Mouse (Mus musculus) kidney, adult 18-20 months (tissue): ENCODE data around the gene Med13l.

Source experiments
- DNase-seq: peaks from one replicate; pipeline ENCODE4 v3.0.0; 2021

Gene Med13l

DNA sequence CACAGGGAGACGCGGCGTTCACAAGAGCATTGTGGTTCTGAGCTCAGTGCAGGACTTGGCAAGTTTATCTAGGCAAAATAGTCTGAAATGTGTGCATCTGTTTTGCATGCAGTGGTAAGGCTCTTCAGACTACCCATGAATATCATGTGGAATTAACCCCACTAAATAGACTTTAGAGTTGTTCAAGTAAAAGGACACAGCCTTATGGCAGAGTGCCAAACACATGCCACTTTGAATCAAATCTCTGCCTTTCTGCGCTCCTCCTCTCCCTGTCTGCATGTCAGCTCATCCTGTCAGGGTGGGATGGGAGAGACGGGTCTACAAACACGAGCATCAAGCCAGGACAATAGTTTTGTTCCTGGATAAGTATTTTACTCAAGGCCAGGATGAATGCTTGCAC is 145.5 kb downstream of the Med13l start:
- no peak for DNase-seq

DNA sequence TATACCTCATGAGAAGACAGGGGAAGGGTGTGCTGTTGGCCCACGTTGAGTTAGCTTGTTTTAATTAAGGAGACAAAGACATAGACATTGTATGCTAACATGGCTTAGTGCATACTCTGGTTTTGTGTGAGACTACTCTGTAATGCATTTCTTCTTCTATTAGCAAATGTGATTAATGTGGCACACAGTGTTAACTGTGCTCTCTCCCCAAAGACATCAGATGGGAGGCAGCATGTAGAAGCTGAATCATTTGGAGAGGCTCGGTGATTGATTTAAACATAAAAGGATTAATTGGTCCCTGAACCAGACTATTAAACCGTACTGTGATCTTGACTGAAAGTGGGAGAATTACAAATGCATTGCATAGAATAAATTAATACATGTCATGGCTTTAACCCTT is 145.9 kb downstream of the Med13l start:
- DNase-seq: no peak

DNA sequence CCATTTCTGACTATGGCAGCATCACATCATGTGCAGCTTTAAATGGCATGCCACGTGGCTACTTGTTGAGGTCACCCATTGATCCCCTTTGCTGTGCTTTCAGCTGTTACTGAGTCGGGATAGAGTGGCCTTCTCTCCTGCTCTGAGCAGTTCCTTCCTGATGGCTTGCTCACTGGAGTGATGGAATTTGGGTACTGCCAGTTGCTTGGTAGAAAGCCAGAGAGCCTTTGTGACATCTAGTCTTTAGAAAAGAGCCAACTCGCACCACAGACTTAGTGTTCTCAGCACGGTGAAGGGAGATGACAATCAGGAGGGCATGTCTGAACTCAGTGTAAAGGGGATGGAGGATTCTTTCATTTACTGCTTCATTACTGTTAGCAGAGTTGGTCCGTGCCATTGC is 147.0 kb downstream of the Med13l start:
- no peak for DNase-seq

DNA sequence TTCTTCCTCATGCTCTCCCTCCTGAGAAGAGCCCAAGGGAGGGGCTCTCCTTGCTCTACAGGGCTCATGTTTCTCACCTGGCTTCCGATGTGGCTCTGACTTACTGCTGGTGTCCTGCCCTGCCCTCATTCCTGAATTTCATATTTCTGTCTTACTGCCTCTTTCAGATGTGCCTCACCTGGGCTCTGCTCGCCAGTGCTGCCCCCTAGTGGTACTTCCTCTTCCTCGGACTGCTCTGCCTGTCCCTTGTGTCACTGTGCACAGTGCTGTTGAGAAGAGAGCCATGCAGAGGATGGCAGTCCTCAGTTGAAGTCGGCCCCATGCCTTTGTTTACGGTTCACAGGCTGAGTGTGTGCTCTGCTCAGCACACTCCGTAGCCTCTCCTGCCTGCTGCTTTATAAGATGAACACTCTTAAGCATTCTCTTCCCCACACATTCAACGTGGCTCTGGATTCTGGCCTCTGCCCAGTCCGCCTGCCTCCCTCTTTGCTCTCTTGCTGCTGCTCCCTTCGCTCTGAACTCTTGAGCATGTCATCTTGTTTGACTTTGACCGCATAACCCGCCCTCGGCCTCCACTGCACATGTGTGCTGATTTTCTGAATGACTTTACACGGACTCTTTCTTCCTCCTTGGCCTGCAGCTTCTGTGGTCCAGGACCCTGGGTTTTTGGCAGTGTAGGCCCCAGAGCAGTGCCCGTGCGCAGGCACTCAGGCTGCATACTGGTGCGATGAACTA is 147.9 kb downstream of the Med13l start:
- peak; percentile 81 for DNase-seq

DNA sequence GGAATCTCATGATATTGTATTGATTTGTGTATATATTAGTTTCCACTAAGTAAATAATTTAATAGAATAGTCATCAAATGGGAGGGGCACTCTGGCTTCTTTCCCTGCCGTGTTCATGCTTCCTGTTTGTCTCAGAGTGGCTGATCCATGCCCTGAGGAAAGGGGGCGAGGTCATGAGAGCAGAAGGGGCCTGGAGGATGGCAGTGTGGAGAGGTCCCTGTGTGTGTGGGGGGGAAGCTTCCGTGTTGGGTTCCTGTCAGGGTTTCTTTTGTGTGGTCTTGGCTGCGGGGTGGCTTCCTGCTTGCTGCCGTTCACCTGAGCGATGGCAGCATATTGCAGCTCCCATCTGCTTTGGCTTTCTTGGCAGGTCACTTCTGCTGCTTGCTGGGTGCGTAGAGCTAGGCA is 149.4 kb downstream of the Med13l start:
- no peak for DNase-seq

DNA sequence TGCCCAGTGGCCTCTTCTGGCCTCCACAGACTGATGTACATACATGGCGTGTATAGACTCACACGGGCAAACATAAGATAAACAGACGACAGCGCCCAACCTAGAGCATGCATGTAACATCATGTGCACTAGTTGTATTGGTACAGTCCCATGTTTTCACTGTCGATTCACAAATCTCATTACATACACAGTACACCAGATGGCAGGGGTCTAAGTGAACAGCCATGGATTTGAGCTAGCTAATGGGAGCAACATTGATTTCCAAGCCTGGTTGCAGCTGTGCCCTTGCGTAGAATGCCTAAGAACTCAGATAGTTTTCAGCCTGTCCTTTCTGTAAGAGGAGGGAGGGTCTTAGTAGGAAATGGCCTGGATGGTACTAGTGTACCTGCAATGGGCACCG is 155.0 kb downstream of the Med13l start:
- no peak for DNase-seq

DNA sequence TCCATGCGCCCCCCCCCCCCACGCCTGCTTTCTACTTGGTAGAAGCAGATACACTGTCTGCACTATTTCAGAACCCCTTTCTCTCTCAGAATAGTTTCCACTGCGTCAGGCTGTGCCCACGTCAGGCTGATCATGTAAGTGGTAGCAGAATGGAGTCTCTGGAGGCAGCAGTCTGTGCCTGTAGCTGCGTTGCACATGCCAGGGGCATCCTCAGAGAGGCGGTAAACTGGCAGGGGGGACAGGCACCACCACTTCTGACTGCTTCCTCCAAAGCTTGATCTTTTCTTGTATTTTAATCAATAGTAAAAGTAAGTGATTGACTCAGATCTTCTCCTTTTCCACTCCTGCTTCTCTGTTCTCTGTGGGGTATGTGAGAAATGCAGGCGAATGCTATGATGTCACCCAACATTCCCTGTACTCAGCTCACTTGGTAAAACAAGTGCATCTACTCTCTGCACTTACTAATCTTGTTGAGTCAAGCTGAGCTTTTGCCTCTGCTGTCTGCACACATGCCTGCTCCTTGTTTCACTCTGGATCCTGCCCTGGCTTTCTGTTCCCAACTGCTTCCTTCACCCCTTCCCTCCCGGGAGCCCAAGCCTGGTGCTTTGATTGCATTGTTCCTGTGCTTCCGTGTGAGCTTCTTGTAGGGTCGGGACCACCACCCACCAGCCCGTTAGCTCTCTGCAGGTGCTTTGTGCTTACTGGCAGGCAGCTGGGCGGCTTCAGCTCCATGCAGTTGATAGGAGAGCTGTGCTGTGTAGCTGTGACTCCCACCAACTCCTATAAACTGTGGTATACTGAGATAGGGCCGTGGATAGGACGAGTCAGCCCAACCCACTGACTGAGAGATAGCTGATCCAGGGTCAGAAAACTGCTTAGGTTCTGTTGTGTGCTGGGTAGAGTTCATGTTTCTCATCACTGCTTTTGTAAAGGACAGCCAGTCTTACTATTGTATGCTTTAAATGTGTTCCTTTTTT is 156.1 kb downstream of the Med13l start:
- DNase-seq: no peak

DNA sequence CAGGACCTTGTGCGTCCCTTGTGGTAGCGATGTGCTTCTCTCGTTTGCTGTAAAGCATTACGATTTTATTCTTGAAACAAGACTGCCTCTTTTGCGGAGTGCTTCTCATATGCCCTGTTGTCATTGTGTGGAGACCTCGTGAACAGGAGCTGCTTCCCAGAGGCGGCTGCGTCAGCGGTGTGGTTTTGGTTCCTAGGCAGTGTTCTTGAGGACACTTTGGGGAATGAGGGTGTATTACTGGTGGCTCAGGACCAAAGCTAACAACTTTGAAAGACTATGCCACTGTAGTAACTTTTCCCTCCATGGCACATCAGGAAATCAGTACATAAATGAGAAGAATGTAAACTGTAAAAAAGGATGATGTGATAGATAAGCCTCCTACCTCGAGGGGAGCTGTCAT is 157.0 kb downstream of the Med13l start:
- no peak for DNase-seq

DNA sequence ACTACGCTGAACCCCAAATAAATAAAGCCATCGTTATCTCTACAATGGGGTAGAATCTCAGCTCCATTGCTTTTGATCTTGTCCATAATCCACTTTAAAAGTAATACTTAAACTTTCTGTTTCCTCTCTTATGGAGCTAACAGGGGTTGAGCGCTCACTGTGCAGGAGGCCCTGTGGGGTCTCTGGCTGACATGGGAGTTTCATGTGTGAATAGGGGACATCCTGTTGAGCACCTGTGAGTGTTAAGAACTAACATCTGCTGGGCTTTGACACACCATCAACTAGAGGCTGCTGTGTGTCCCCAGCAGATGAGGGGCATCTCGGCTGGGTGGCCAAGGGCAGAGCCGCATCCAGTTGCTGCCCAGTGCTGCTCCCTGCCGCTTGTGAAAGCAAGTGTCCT is 157.6 kb downstream of the Med13l start:
- no peak for DNase-seq

DNA sequence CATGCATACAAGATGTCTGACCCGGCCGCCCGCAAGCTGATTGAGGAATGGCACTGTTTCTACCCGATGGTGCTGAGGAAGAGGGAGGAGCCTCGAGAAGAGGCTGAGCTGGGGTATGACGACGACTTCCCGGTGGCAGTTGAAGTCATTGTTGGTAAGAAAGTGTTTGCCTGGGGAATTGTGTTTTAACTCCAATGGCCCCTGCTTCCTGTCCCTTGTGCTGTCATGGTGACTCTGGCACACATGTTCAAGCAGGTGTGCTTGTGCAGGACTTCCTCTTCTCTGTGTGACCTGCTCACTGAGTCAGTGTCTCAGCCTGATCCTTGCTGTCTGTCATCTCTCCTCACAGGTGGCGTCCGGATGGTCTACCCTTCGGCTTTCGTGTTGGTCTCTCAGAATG is 160.9 kb downstream of the Med13l start:
- DNase-seq: no peak

DNA sequence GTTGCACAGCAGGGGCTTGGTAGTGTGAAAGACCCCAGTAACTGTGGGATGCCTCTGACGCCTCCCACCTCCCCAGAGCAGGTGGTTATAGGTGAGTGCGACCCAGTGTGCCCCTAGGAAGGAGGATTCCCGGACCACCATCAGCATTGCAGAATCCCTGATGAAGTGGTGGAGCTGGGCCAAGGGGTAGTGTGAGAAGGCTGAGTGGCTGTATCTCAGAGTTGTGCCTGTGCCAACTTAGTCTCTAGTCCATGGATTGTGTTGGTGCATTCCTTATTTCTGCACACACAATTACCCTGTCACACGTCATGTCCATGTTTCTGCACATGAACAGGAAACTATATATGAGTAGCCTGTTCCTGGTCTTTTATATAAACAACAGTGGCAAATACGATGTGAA is 161.4 kb downstream of the Med13l start:
- no peak for DNase-seq

DNA sequence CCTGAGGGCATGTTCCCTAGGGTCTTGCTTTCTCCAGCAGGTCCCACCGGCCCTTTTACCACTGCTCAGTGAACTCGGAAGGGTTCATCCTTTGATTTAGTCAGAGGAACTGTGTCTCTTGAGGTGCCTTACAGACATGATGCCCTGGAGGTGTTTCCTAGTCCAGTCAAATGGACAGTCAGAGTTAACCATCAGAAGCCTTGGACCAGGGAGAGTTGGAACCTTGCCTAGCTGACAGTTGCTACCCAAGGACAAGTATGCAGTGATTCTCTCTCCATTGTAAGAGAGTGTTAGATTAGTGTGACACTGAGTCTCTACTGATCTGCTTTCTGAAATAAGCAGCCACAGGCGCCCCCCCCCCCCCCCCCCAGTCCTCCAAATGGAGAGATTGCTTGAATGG is 162.0 kb downstream of the Med13l start:
- DNase-seq: no peak

DNA sequence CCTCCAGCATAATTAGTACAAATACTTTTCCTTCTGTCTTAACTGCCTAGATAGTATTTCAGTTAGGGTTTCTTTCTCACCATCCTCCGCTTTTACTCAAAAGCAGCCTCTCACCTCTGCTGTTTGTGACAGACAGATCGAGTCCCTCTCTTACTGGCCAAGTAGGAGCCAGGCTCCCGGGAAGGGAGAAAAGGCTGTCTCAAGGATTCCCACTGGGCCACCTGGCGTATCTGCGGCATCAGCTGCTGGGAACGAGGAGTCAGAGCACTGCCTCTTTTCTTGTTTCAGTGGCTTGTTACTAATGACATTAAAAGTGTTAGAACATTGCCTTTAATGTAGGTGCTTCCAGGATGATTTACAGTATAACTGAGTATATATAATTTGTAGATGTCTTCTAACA is 164.9 kb downstream of the Med13l start:
- no peak for DNase-seq

DNA sequence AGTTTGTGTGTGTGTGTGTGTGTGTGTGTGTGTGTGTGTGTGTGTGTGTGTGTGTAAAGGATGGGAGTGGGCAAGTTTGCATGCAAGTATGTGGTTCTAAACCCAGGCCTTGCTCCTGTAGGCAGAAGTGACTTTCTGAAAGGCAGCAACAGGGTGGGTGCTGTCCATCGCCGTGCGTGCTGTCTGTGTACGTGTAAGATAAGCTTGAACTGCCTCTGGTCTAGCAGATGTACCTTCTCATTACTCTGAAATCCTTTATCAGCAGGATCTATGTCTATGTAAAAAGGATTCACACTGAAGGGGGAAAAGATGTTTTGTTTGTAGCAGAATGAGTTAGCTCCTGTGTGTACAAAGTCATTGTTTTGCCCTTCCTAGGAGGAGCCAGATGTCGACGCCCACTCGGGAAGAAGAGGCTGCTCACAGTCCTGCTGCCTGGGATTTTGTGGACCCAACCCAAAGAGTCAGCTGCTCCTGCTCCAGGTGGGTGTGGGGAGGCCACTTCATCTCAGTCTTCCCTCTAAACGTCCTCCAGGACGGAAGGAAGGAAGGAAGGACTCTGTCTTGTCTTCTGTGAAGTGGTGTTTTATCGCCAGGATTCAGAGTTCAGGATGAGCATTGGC is 165.5 kb downstream of the Med13l start:
- DNase-seq: no peak

DNA sequence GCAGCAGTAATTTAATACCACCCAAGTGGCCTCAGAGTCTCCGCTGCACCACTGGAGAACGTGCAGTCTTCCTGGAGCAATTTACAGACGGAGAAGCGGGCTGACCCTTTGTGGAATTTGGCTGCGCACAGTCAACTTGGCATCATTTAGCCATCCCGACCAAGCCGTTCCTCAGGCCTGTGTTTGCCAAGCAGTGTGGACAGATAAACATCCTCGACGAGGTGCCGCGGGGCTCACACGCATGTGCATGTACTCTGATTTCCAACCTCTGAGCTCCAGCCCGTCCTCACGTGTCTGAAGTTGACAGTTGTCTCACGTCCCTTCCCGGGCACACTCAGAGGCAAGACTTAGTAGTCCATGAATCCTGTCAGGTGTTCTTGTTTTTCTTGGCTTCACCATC is 166.9 kb downstream of the Med13l start:
- DNase-seq: no peak

DNA sequence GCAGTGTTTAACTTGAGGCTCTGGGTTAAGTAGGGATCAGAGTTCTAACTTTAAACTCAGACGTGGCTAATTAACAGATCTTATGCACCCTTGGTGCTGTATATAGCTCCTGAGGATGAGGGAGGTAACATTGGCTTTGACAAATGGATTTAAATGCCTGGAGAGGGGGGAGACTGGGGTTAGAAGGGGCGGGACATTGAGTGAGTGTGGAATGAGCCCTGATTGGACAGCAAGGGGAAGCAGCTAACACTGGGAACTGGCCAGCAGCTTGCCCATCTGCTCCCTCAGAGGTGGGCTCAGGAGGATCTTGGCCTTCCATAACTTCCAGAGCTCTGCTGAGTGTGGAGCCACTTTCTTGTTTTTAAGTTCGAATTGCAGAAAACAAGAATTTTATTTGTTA is 171.7 kb downstream of the Med13l start:
- no peak for DNase-seq

DNA sequence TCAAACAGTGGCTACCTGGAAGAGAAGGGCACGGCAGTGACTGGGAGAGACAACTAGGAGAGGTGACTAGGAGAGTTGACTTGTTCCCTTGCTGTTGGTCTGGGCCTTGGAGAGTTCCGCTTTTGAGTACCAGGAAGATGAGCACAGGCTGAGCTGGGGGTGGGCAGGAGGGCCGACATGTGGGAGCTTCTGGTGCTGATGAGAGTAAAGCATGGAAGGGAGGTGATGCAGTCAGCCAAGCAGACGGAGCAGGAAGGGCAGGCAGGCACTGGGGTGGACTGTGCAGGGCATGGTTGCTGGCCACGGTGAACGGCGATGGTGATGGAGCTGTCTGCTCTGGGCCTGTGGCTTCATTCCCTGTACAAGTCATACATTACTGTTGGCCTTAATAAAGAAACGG is 172.2 kb downstream of the Med13l start:
- DNase-seq: no peak

DNA sequence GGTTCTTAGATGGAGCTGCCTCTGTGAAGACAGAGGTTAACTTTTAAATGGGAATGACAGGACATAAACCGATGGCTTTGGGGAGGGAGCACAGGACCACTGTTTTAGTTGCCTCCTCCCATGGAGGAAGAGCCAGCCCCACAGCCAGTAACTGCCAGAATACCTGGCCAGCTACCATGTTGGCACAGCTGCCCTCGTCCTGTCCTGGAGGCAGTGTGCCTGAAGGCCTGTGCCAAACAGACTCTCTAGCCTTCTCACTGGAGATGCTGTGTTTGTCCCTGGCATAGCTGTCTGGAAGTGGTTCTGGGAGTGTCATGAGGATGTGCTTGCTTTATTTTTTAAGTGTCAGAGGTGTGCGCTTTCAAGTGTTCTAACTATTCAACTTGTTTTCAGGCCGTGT is 173.1 kb downstream of the Med13l start:
- no peak for DNase-seq

DNA sequence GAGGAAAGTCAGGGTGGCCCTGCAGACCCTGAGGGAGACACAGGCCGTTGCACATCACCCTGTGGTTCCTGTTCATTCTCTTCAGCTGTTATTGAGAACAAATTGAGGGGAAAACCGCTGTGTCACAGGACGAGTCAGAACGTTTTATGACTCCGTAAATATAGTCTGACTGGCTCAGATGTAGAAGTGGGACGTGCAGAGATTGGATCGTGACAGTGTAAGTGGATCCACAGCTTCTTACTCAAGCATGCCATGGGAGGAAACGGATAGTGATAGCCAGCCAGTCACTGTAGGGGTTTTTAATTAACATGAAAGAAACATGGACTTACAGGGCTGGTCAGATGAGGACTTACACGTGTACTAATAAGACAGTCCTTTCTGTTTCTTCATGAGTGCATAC is 174.0 kb downstream of the Med13l start:
- no peak for DNase-seq

DNA sequence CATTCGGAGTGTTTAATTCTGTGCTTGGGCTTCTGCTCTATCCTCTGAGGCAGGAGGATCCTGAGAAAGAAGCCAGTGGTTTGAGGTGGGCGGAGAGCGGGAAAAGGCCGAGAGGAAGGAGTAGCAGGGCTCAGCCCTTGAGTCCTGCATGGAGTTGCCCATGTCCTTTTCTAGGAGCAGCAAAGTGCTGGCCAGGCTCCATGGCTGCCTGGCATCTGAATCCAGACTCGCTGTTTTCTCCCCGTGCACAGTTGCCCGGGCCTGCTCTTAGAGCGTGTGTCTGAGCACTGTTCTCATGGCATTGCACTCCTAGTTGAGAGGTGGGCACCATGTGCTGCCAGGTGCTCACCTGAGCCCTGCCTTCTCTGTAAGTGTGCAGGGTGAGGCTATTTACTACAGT is 175.3 kb downstream of the Med13l start:
- DNase-seq: no peak

DNA sequence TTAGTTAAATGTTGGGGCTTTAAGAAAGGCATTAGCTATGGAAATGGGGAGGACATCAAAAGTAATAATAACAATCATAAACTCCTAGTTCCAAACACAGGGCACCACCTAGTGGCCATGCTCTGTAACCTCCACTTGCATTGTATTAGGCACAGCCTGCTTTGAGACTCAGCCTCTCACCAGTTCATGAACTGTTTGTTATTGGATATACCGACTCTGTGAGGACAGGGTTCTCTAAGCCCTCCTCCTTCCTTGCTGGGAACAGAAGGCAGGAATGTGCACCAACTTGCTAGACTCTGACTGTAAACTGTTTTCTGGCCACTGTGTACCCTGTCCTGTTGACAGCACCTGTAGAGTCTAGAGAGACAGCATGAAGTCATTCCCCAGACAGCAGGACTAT is 177.1 kb downstream of the Med13l start:
- peak; percentile 63 for DNase-seq

DNA sequence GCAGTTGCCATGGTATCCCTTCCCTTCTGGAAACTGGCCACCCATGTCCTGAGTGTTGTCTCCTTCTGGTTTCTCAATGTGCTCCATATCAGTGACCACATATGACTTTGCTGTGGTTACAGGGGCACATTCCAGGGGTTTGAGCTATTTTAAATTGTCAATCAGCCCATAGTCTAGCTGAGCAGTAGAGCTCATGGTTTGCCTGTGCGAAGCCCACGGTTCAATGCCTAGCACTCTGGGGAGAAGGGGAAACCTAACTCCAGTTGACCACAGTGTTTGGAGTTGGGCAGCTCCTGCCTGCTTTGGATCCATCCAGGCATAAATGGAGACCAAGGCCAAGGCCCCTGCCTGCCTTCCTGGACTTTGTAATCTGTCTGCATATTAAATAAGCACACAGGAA is 182.6 kb downstream of the Med13l start:
- no peak for DNase-seq

DNA sequence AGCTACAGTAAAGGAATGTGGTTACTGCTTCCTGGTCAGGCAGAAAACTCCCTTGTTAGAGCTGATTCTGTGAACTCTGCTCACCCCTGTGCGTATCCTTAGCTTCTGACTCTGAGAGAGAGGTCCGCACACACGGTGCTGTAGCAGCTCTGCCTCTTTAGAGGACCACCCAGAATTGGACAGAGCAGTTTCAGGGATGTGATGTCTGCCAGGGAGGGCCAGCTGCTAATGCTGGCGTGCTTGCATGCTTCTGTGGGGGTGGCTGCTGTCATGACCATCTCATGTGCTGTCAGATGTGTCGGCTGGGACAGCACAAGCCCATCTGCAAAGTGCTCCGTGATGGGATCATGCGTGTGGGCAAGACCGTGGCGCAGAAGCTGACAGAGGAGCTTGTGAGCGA is 186.5 kb downstream of the Med13l start:
- DNase-seq: no peak
